Mouse (Mus musculus) heart, embryonic 11.5 days (tissue): ENCODE data around the gene Disp1. TPM values are rescaled to one million over a fixed set of nuclear protein-coding genes. Genes with fewer than 3 reads are reported as not detected.

ENCODE experiments used
- ATAC-seq: fragments of 200-750 bp; cut with Nextera tagmentation; replicated peaks from 2 replicates; pipeline ENCODE4 v1.8.0; 2017; ENCODE audit warnings: moderate library complexity; ENCODE audit not compliant: insufficient number of reproducible peaks, low FRiP score, low TSS enrichment
- H3K27ac ChIP-seq: fragments of 300-500 bp; sonication (generic); 2 replicates; pipeline ENCODE4 v1.5.1; 2014; ENCODE audit warnings: mild to moderate bottlenecking, low read depth, low read length
- H3K27me3 ChIP-seq: fragments of 300-500 bp; sonication (generic); 2 replicates; pipeline ENCODE4 v1.6.1; 2014; ENCODE audit warnings: mild to moderate bottlenecking, low read length, mixed read lengths; ENCODE audit not compliant: control insufficient read depth, insufficient read depth
- H3K36me3 ChIP-seq: fragments of 300-500 bp; sonication (generic); 2 replicates; pipeline ENCODE4 v1.6.1; 2014; ENCODE audit warnings: mild to moderate bottlenecking, low read length, moderate library complexity, mixed read lengths; ENCODE audit not compliant: control insufficient read depth, insufficient read depth
- H3K4me1 ChIP-seq: fragments of 300-500 bp; sonication (generic); 2 replicates; pipeline ENCODE4 v1.6.1; 2014; ENCODE audit warnings: low read length; ENCODE audit not compliant: control insufficient read depth, insufficient read depth
- H3K4me2 ChIP-seq: fragments of 300-500 bp; sonication (generic); 2 replicates; pipeline ENCODE4 v1.6.1; 2014; ENCODE audit warnings: mild to moderate bottlenecking, moderate library complexity
- H3K4me3 ChIP-seq: fragments of 300-500 bp; sonication (generic); 2 replicates; pipeline ENCODE4 v1.5.1; 2014; ENCODE audit warnings: low read depth, low read length
- H3K9ac ChIP-seq: fragments of 300-500 bp; sonication (generic); 2 replicates; pipeline ENCODE4 v1.6.1; 2014; ENCODE audit warnings: mild to moderate bottlenecking, low read depth, low read length, moderate library complexity
- H3K9me3 ChIP-seq: fragments of 300-500 bp; sonication (generic); replicated peaks from 2 replicates; pipeline ENCODE4 v1.6.1; 2016; ENCODE audit warnings: low read length; ENCODE audit not compliant: control insufficient read depth
- WGBS: fragments of 180-500 bp; shearing (Covaris S2); extraction: QIAGEN DNeasy Blood & Tissue Kit; methylation state at CpG from one replicate; pipeline ENCODE4 v1.1.7; 2014; ENCODE audit not compliant: insufficient replicate concordance; 5-methylcytosine and 5-hydroxymethylcytosine counted together
- polyA plus RNA-seq: library from polyadenylated mRNA; unstranded; fragments of >200 nt; fragmentation: Nextera tagmentation; extraction: Ambion mirVana; gene quantifications from 2 replicates; pipeline ENCODE4 v1.2.1, GENCODE M21; 2014

The Disp1 gene
- polyA plus RNA-seq, 1 experiment from 2014 or later: 12.6 TPM

DNA sequence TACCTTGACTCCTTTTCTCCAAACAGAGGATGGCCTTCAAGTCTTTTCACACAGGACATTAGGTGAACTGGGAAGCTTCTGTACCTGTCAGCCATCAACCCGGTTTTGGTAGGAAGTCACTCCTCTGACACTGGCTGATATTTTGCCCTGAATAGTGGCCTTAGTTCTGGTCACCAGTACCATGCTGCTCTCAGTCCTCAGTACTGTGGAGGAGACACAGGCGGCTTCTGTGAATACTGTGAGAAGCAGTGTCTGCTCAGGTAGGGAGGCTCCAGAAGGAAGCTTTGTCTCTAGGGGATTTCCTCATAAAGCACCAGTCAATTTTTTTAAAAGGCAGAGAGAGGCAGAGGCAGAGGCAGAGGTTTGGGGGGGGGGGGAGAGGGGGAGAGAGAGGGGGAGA lies 80.0 kb downstream of the Disp1 start:
- H3K4me2 ChIP-seq: no peak overlapping the region
- H3K27me3 ChIP-seq: no peaks in the 10 kb centered on the region
- no peak overlapping the region for H3K4me3 ChIP-seq
- no peaks in the 10 kb centered on the region for H3K9me3 ChIP-seq
- no peak for ATAC-seq
- H3K9ac ChIP-seq: no peak overlapping the region
- H3K36me3 ChIP-seq: no peaks in the 10 kb centered on the region
- WGBS: 32% methylated on average over 2 of the region's 2 CpGs
- H3K4me1 ChIP-seq: peaks cover 36% of the 10 kb centered on the region
- no peak overlapping the region for H3K27ac ChIP-seq

DNA sequence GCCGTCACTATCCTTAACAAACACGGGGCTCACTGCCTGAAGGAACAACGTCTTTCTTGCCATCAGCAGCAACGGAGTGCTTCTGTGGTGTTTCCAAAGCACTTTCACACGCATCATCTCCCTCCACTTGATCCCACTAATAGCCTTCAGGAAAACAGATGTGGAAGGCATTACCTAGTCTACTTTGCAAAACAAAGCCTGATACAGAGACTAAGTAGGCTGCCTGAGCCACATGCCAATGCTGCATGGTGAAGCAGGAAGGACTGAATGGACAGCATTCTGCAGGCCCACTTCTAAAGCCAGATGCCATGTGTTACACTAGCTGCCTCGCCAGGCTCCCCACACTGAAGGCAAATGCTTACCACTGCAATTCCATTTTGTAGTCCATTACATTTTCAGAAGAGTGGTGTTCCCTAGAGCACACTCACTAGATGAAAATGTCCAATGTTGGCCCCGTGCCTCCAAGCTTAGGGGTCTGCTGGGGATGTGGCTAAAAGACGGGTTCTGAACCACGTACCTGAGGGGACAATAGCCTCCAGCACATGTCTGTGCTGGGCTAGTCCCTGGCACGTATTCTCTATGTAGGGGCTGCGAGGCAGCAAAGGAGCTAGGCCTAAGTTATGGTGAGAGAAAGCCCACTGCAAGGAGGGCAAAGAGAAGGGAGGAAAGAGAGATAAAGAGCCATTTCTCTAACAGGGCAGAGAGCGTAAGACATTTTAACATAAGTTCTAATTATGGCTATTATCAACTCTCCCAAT lies 80.6 kb downstream of the Disp1 start:
- no peaks in the 10 kb centered on the region for H3K27me3 ChIP-seq
- H3K9ac ChIP-seq: no peak overlapping the region
- no peak overlapping the region for H3K4me2 ChIP-seq
- H3K36me3 ChIP-seq: no peaks in the 10 kb centered on the region
- WGBS: 70% methylated on average over 12 of the region's 12 CpGs
- H3K4me1 ChIP-seq: peaks cover 33% of the 10 kb centered on the region
- H3K27ac ChIP-seq: no peak overlapping the region
- ATAC-seq: no peak
- H3K4me3 ChIP-seq: no peak overlapping the region
- H3K9me3 ChIP-seq: no peaks in the 10 kb centered on the region

DNA sequence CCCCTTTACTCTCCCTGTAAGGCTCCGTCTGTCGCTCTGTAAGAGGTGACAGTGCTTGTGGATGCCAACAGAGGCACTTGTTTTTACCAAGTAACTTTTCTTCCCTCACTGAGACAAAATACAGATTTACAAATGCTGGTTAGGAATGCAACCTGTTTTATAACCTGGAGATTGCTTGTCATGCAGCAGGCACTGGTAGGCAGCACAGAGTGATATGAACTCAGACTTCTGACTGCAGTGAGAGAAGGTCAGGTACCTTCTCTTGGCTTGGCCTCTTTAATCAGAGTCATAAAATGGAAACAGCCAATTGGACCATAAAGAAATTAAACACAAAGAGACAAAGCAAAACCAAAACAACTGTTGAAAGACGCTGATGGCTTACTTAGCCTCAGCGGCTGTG lies 83.2 kb downstream of the Disp1 start:
- ATAC-seq: no peak
- Histone ChIP-seq H3K4me1 (peaks cover 32% of the 10 kb centered on the region), H3K4me2 (no peak overlapping the region), H3K27me3 (no peaks in the 10 kb centered on the region), H3K27ac (no peak overlapping the region), H3K9ac (peak overlapping the region; percentile 49; the same call in 1 of the 2 replicates), H3K36me3 (no peaks in the 10 kb centered on the region), H3K4me3 (no peak overlapping the region), H3K9me3 (no peaks in the 10 kb centered on the region)
- WGBS: 61% methylated on average over 4 of the region's 4 CpGs

DNA sequence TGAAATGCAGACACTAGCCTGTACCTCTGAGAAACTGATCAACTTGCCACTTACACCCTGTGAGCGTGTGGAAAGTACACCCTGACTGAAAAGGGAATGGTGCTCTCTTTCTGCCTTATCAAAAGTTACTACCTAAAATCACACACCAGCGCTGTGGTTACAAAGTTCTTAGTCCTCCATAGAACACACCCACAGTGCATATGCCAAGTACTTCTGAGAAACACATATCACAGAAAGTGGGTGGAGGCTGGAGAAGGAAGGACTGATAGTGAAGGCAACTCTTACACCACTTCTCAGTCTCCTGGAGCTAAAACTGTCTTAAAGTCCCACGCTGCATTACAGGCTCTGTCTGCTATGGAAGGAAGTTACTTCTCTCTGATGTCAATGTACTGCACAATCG lies 86.9 kb downstream of the Disp1 start:
- H3K4me2 ChIP-seq: no peak overlapping the region
- no peaks in the 10 kb centered on the region for H3K27me3 ChIP-seq
- no peak overlapping the region for H3K9ac ChIP-seq
- 62% methylated on average over 4 of the region's 4 CpGs for WGBS
- no peak for ATAC-seq
- no peaks in the 10 kb centered on the region for H3K36me3 ChIP-seq
- peaks cover 18% of the 10 kb centered on the region for H3K4me1 ChIP-seq
- H3K4me3 ChIP-seq: no peak overlapping the region
- H3K9me3 ChIP-seq: no peaks in the 10 kb centered on the region
- no peak overlapping the region; the same call in 1 of the 2 replicates for H3K27ac ChIP-seq

DNA sequence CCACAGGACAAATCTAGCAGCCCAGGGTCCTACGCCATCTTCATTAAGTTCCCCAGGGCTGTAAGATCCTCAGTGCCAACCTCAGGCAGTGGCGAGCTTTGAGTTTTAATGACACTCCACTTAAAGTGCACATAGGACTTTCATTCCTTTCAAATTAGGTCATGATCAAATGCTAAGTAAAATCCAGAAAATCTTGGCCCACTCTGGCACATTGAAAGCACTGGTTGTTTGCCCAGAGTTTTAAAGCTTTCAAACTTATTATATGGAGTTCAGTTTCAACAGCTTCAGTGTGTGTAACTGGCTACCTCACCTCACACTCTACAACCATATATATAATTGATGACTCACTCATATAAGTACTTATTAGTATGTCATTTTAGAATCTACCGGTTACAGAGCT lies 87.9 kb downstream of the Disp1 start:
- 76% methylated on average over 3 of the region's 3 CpGs for WGBS
- Histone ChIP-seq H3K9me3 (no peaks in the 10 kb centered on the region), H3K27ac (no peak overlapping the region), H3K36me3 (no peaks in the 10 kb centered on the region), H3K4me3 (no peak overlapping the region), H3K27me3 (no peaks in the 10 kb centered on the region), H3K4me1 (peaks cover 16% of the 10 kb centered on the region), H3K9ac (no peak overlapping the region), H3K4me2 (no peak overlapping the region)
- no peak for ATAC-seq

DNA sequence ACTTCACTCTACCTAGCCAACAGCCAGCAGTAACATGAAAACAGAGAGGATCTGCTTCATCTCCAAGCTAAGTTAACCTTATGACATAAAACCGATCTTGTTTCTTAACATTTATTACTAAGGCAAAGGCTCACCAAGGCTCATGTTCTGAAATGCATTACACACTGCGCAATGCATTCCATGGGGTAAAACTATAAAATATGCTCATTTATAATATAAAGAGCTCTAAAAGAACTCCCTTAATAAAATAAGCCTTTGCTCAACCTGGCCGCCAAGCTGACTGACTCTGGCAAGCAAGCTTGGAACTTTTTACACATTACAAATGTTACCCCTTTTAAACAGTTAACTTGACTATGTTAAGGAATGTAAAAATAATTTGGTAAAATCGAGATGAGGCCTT lies 94.1 kb downstream of the Disp1 start:
- H3K9me3 ChIP-seq: no peaks in the 10 kb centered on the region
- no peak for ATAC-seq
- no peak overlapping the region for H3K4me3 ChIP-seq
- no peaks in the 10 kb centered on the region for H3K36me3 ChIP-seq
- no peak overlapping the region for H3K9ac ChIP-seq
- no peak overlapping the region for H3K27ac ChIP-seq
- no peaks in the 10 kb centered on the region for H3K4me1 ChIP-seq
- H3K4me2 ChIP-seq: no peak overlapping the region
- H3K27me3 ChIP-seq: no peaks in the 10 kb centered on the region
- 79% methylated on average over 4 of the region's 4 CpGs for WGBS

DNA sequence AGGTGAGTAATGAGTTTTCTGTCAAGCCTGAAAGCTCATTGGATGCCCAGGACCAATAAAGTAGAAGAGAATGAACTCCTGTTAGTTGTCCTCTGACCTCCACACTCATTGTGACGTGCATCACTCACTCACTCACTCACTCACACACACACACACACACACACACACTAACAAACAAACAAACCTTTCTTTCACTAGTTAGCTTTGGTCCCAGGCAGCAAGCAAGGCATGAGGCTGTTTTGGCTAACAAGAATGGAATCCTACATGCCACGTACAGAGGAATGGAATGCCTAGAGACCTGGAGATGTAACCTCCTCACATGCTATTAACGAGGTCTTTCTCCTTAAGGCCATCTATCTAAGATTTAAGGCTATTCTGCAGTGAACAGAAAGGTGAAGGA lies 97.6 kb downstream of the Disp1 start:
- Histone ChIP-seq H3K4me1 (no peaks in the 10 kb centered on the region), H3K4me3 (no peak overlapping the region), H3K27me3 (no peaks in the 10 kb centered on the region), H3K9ac (no peak overlapping the region), H3K9me3 (no peaks in the 10 kb centered on the region), H3K36me3 (no peaks in the 10 kb centered on the region), H3K4me2 (no peak overlapping the region), H3K27ac (no peak overlapping the region)
- ATAC-seq: no peak
- WGBS: 66% methylated on average over 3 of the region's 3 CpGs

DNA sequence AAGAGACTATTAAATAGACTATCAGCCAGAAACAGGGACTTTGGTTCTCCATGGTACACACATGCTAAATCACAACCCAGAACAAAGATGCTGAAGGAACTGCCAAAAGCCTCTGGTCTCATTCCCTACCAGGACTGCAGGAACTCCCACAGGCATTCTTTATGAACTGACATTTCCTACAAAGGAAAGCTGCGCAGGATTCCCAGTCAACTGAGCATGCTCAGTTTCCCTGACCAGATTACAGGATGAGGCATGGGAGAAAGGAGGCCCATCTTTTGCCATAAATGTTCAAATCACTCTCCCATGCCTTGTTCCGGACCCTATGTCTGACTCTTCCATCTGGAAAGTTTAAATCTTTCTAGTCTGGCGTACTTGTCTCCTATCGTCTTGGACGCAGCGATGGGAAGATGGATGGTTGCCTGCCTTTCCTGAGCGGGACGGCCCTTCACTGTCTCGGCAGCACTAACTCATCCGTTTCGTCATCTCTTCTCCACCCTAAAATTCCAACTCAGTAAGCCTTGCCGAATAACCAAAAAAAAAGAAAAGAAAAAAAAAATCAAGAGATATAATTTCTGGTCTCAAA lies 100.9 kb downstream of the Disp1 start:
- H3K27me3 ChIP-seq: no peaks in the 10 kb centered on the region
- ATAC-seq: no peak
- no peaks in the 10 kb centered on the region for H3K36me3 ChIP-seq
- WGBS: 76% methylated on average over 12 of the region's 12 CpGs
- H3K9me3 ChIP-seq: no peaks in the 10 kb centered on the region
- no peak overlapping the region for H3K4me3 ChIP-seq
- H3K4me2 ChIP-seq: no peak overlapping the region
- H3K9ac ChIP-seq: no peak overlapping the region
- peaks cover 4% of the 10 kb centered on the region; the same call in 1 of the 2 replicates for H3K4me1 ChIP-seq
- no peak overlapping the region for H3K27ac ChIP-seq
